Mouse (Mus musculus) MEL (cell line): ENCODE data around the gene Ate1. TPM values are rescaled to one million over a fixed set of nuclear protein-coding genes. Genes with fewer than 3 reads are reported as not detected.
A peak's percentile ranks its signal among the peaks of the same experiment; 100 is the strongest.

ENCODE experiments used
- DNase-seq: peaks from one replicate; pipeline ENCODE4 v3.0.0; 2011; ENCODE audit warnings: low read depth, low spot score
- H3K27ac ChIP-seq: 2 replicates; pipeline ENCODE4 v1.5.1; 2012; ENCODE audit warnings: low read depth, mild to moderate bottlenecking, control low read depth, low read length, moderate library complexity; ENCODE audit not compliant: control insufficient read depth
- H3K27me3 ChIP-seq, 2 experiments: fragments of 150-350 bp in 1 of 2; sonication (generic) in 1 of 2; 2 replicates each; pipeline ENCODE4 v1.6.1; 2012; ENCODE audit warnings: low read length in 2 of 2, mild to moderate bottlenecking in 2 of 2, improper control_type of control experiment in 1 of 2, moderate library complexity in 1 of 2; ENCODE audit not compliant: insufficient read depth in 2 of 2, control insufficient read depth in 1 of 2
- H3K36me3 ChIP-seq, 2 experiments: 2 replicates each; pipeline ENCODE4 v1.6.1; 2012 to 2014; ENCODE audit warnings: low read length in 2 of 2, improper control_type of control experiment in 1 of 2, inconsistent platforms in 1 of 2, mild to moderate bottlenecking in 1 of 2; ENCODE audit not compliant: insufficient read depth in 2 of 2, control insufficient read depth in 1 of 2
- H3K4me1 ChIP-seq, 2 experiments: fragments of 150-350 bp in 1 of 2; sonication (generic) in 1 of 2; 2 replicates each; pipeline ENCODE4 v1.6.1; 2012; ENCODE audit warnings: low read length in 2 of 2, improper control_type of control experiment in 1 of 2, mild to moderate bottlenecking in 1 of 2; ENCODE audit not compliant: insufficient read depth in 2 of 2, control insufficient read depth in 1 of 2
- H3K4me3 ChIP-seq, 2 experiments: fragments of 150-350 bp in 1 of 2; sonication (generic) in 1 of 2; 2 replicates each; pipeline ENCODE4 v1.5.1; 2012; ENCODE audit warnings: low read depth in 2 of 2, low read length in 2 of 2, mild to moderate bottlenecking in 2 of 2, moderate library complexity in 2 of 2, control low read depth in 1 of 2, improper control_type of control experiment in 1 of 2; ENCODE audit not compliant: control insufficient read depth in 1 of 2, insufficient read depth in 1 of 2
- H3K79me2 ChIP-seq: 2 replicates; pipeline ENCODE4 v1.6.1; 2012; ENCODE audit warnings: mild to moderate bottlenecking, low read length, moderate library complexity; ENCODE audit not compliant: control insufficient read depth, poor library complexity, insufficient read depth
- H3K9ac ChIP-seq: 2 replicates; pipeline ENCODE4 v1.6.1; 2012; ENCODE audit warnings: low read depth, mild to moderate bottlenecking, control low read depth, low read length, moderate library complexity; ENCODE audit not compliant: control insufficient read depth, poor library complexity, severe bottlenecking
- H3K9me3 ChIP-seq: fragments of 150-350 bp; sonication (generic); replicated peaks from 2 replicates; pipeline ENCODE4 v1.6.1; 2012; ENCODE audit warnings: mild to moderate bottlenecking, low read length, improper control_type of control experiment, moderate library complexity; ENCODE audit not compliant: insufficient read depth
- CHD1 ChIP-seq: IDR thresholded peaks from 2 replicates; pipeline ENCODE4 v1.6.1; 2012; ENCODE audit warnings: low read depth, mild to moderate bottlenecking, inconsistent platforms, low read length, improper control_type of control experiment
- CHD2 ChIP-seq: IDR thresholded peaks from 2 replicates; pipeline ENCODE4 v1.6.1; 2011; ENCODE audit warnings: low read length, improper control_type of control experiment
- CTCF ChIP-seq, 3 experiments: IDR thresholded peaks in 2 of 3; conservative IDR thresholded peaks in 1 of 3; 2 replicates each; pipeline ENCODE4 v1.5.1; 2011 to 2012; ENCODE audit warnings: low read length in 3 of 3, low read depth in 2 of 3, mild to moderate bottlenecking in 2 of 3, improper control_type of control experiment in 1 of 3, inconsistent platforms in 1 of 3, mixed read lengths in 1 of 3, moderate library complexity in 1 of 3; ENCODE audit not compliant: control insufficient read depth in 1 of 3, insufficient read depth in 1 of 3, poor library complexity in 1 of 3, severe bottlenecking in 1 of 3
- E2F4 ChIP-seq: IDR thresholded peaks from 2 replicates; pipeline ENCODE4 v1.6.1; 2011; ENCODE audit warnings: low read depth, low read length, improper control_type of control experiment, borderline replicate concordance
- ELF1 ChIP-seq: IDR thresholded peaks from 2 replicates; pipeline ENCODE4 v1.6.1; 2014; ENCODE audit warnings: low read depth, mild to moderate bottlenecking, inconsistent platforms, low read length, improper control_type of control experiment, moderate library complexity
- EP300 ChIP-seq, 2 experiments: IDR thresholded peaks; 2 replicates each; pipeline ENCODE4 v1.6.1; 2011; ENCODE audit warnings: improper control_type of control experiment in 2 of 2, low read length in 2 of 2, low read depth in 1 of 2, mild to moderate bottlenecking in 1 of 2
- ETS1 ChIP-seq: IDR thresholded peaks from 2 replicates; pipeline ENCODE4 v1.6.1; 2012; ENCODE audit warnings: low read depth, mild to moderate bottlenecking, inconsistent platforms, low read length, improper control_type of control experiment, moderate library complexity
- GABPA ChIP-seq: IDR thresholded peaks from 2 replicates; pipeline ENCODE4 v1.6.1; 2012; ENCODE audit warnings: low read depth, mild to moderate bottlenecking, inconsistent platforms, low read length, improper control_type of control experiment, moderate library complexity
- HCFC1 ChIP-seq: IDR thresholded peaks from 2 replicates; pipeline ENCODE4 v1.6.1; 2012; ENCODE audit warnings: low read depth, mild to moderate bottlenecking, inconsistent platforms, low read length, improper control_type of control experiment, moderate library complexity
- MAFK ChIP-seq: IDR thresholded peaks from 2 replicates; pipeline ENCODE4 v1.6.1; 2011; ENCODE audit warnings: low read depth, mild to moderate bottlenecking, low read length, improper control_type of control experiment, borderline replicate concordance
- MAX ChIP-seq: IDR thresholded peaks from 2 replicates; pipeline ENCODE4 v1.6.1; 2011; ENCODE audit warnings: low read length, improper control_type of control experiment
- MAZ ChIP-seq: IDR thresholded peaks from 2 replicates; pipeline ENCODE4 v1.6.1; 2012; ENCODE audit warnings: low read depth, mild to moderate bottlenecking, inconsistent platforms, low read length, improper control_type of control experiment
- MXI1 ChIP-seq: IDR thresholded peaks from 2 replicates; pipeline ENCODE4 v1.6.1; 2011; ENCODE audit warnings: mild to moderate bottlenecking, low read depth, low read length, improper control_type of control experiment
- MYB ChIP-seq: IDR thresholded peaks from 2 replicates; pipeline ENCODE4 v1.6.1; 2011; ENCODE audit warnings: mild to moderate bottlenecking, low read depth, low read length, improper control_type of control experiment
- NELFE ChIP-seq: IDR thresholded peaks from 2 replicates; pipeline ENCODE4 v1.6.1; 2011; ENCODE audit warnings: low read depth, low read length, improper control_type of control experiment
- NRF1 ChIP-seq: IDR thresholded peaks from 2 replicates; pipeline ENCODE4 v1.6.1; 2014; ENCODE audit warnings: low read depth, mild to moderate bottlenecking, inconsistent platforms, low read length, improper control_type of control experiment, moderate library complexity; ENCODE audit not compliant: poor library complexity, insufficient read depth, severe bottlenecking
- POLR2AphosphoS2 ChIP-seq: IDR thresholded peaks from 2 replicates; pipeline ENCODE4 v1.6.1; 2011; ENCODE audit warnings: low read length, improper control_type of control experiment
- POLR2AphosphoS5 ChIP-seq: IDR thresholded peaks from 2 replicates; pipeline ENCODE4 v1.6.1; 2012; ENCODE audit warnings: low read depth, borderline replicate concordance, mild to moderate bottlenecking, inconsistent platforms, low read length, moderate library complexity, mixed read lengths
- RAD21 ChIP-seq: IDR thresholded peaks from 2 replicates; pipeline ENCODE4 v1.6.1; 2011; ENCODE audit warnings: mild to moderate bottlenecking, low read depth, low read length, improper control_type of control experiment
- RCOR1 ChIP-seq: IDR thresholded peaks from 2 replicates; pipeline ENCODE4 v1.6.1; 2012; ENCODE audit warnings: low read depth, mild to moderate bottlenecking, inconsistent platforms, low read length, improper control_type of control experiment
- SIN3A ChIP-seq: IDR thresholded peaks from 2 replicates; pipeline ENCODE4 v1.6.1; 2012; ENCODE audit warnings: low read length, improper control_type of control experiment, inconsistent platforms
- TAL1 ChIP-seq: IDR thresholded peaks from 2 replicates; pipeline ENCODE4 v1.6.1; 2012; ENCODE audit warnings: mild to moderate bottlenecking, inconsistent platforms, low read length, moderate library complexity, mixed read lengths
- TBP ChIP-seq: IDR thresholded peaks from 2 replicates; pipeline ENCODE4 v1.8.0; 2011; ENCODE audit warnings: low read depth, low read length, improper control_type of control experiment
- TCF12 ChIP-seq: IDR thresholded peaks from 2 replicates; pipeline ENCODE4 v1.6.1; 2014; ENCODE audit warnings: low read depth, mild to moderate bottlenecking, inconsistent platforms, low read length, improper control_type of control experiment, moderate library complexity
- UBTF ChIP-seq: IDR thresholded peaks from 2 replicates; pipeline ENCODE4 v1.6.1; 2012; ENCODE audit warnings: low read depth, mild to moderate bottlenecking, inconsistent platforms, low read length, improper control_type of control experiment, moderate library complexity, borderline replicate concordance; ENCODE audit not compliant: insufficient read depth
- USF1 ChIP-seq: IDR thresholded peaks from 2 replicates; pipeline ENCODE4 v1.6.1; 2014; ENCODE audit warnings: low read depth, mild to moderate bottlenecking, inconsistent platforms, low read length, improper control_type of control experiment, moderate library complexity
- USF2 ChIP-seq, 2 experiments: IDR thresholded peaks; 2 replicates each; pipeline ENCODE4 v1.6.1; 2011 to 2012; ENCODE audit warnings: improper control_type of control experiment in 2 of 2, low read length in 2 of 2, borderline replicate concordance in 1 of 2, inconsistent platforms in 1 of 2, low read depth in 1 of 2, mild to moderate bottlenecking in 1 of 2; ENCODE audit not compliant: insufficient read depth in 1 of 2
- ZKSCAN1 ChIP-seq: IDR thresholded peaks from 2 replicates; pipeline ENCODE4 v1.6.1; 2012; ENCODE audit warnings: low read depth, mild to moderate bottlenecking, inconsistent platforms, low read length, improper control_type of control experiment, moderate library complexity
- ZMIZ1 ChIP-seq: IDR thresholded peaks from 2 replicates; pipeline ENCODE4 v1.6.1; 2012; ENCODE audit warnings: low read depth, mild to moderate bottlenecking, inconsistent platforms, low read length, improper control_type of control experiment, moderate library complexity
- polyA plus RNA-seq, 2 experiments: library from polyadenylated mRNA; stranded (reverse) in 1 of 2; unstranded in 1 of 2; fragments of >175 nt in 1 of 2; fragments of >200 nt in 1 of 2; gene quantifications; 2 replicates each; pipeline versions ENCODE4 v1.2.1 to v1.2.4; 2012; ENCODE audit warnings: low replicate concordance in 2 of 2, low read depth in 1 of 2; ENCODE audit not compliant: insufficient read length in 2 of 2, insufficient read depth in 1 of 2, missing spikeins in 1 of 2
- total RNA-seq: library from RNA; depleted of rRNA; stranded (reverse); fragments of 300-350 nt; gene quantifications from 2 replicates; pipeline ENCODE4 v1.2.3, GENCODE M21; 2012

Gene Ate1
- total and polyA plus RNA-seq, 3 experiments = 21.9 to 28.6 TPM; not detected in 1

DNA sequence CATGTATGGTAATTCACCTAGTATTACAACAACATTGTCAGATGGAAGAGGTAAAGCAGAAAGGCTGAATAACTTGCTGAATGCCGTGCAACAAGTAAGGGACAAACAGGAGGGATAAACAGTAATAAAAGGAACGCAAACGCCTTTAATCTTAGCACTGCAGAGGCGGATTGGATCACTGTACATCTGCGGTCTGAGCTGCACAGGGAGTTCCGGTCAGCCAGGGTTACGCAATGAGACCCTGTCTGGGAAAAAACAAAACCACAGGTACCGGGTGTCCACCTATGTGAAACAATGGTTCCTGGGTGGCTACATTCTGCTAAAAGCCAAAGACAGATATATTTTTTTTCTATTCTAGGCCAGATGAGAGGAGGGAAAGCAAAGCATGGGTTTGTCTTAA is 3.3 kb upstream of the Ate1 start:
- H3K4me1 ChIP-seq = peaks cover 2 to 5% of the 10 kb centered on the region in 2 experiments
- H3K27me3 ChIP-seq = no peaks in the 10 kb centered on the region
- peaks cover 0 to 15% of the 10 kb centered on the region in 2 experiments; a peak in 2 of 4 replicates for H3K36me3 ChIP-seq
- H3K4me3 ChIP-seq = no peak overlapping the region
- DNase-seq = no peak
- H3K9ac ChIP-seq = no peak overlapping the region
- no peaks in the 10 kb centered on the region for H3K9me3 ChIP-seq
- TF ChIP-seq CHD1 (no peak), MAFK (no peak), NRF1 (no peak), MXI1 (no peak), NELFE (no peak), MYB (no peak), POLR2AphosphoS5 (no peak), TCF12 (no peak), MAX (no peak), MAZ (no peak), SIN3A (no peak), ZMIZ1 (no peak), ELF1 (no peak), USF1 (no peak), EP300 (IDR thresholded peaks at IDR 0.05; ENCODE audit: low read depth in 1 of 2, low read length in 2 of 2) (no peak)
- H3K79me2 ChIP-seq = peaks cover 13% of the 10 kb centered on the region
- H3K27ac ChIP-seq = no peak overlapping the region

DNA sequence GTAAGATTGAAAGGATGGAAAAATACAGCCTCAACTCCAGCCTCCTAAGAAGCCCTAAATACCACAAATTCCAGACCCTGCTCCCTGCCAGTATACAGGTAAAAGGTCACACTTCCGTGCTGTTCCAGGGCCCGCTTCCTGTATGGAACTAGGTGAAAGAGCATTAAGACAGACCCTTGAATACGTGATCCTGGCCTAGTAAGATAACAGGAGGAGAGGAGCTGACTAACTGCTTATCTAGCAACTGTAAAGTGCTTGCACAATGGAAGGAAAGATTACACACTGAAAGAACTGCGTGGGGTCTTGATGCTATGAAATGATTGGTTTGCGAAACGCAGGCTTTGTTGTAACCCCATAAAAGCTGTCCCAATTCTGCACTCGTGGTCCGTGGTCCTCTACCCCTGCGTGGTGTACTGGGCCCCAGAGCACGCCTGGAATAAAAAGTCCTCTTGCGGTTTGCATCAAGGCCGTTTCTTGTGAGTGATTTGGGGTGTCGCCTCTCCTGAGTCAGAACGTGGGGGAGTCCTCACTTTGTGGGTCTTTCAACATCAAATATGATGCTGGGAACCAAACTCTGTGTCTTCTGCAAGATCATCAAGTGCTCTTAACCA is 748 bp upstream of the Ate1 start:
- no peaks in the 10 kb centered on the region for H3K27me3 ChIP-seq
- H3K27ac ChIP-seq = peak overlapping the region; percentile 94
- H3K79me2 ChIP-seq = peaks cover 32% of the 10 kb centered on the region
- peaks cover 0 to 37% of the 10 kb centered on the region in 2 experiments; a peak in 2 of 4 replicates for H3K36me3 ChIP-seq
- peak; percentile 84 for DNase-seq
- H3K9me3 ChIP-seq = no peaks in the 10 kb centered on the region
- H3K4me1 ChIP-seq = peaks cover 11 to 14% of the 10 kb centered on the region in 2 experiments
- H3K4me3 ChIP-seq = no peak overlapping the region; a peak in 1 of 4 replicates
- peak overlapping the region; percentile 94; the same call in 1 of the 2 replicates for H3K9ac ChIP-seq
- TF ChIP-seq EP300 (IDR thresholded peaks at IDR 0.05; ENCODE audit: low read depth in 1 of 2, low read length in 2 of 2) = peak; percentile 94
- no peak for TF ChIP-seq CHD2
- TF ChIP-seq UBTF = no peak
- TF ChIP-seq MAFK = no peak; the same call in 1 of the 2 replicates
- peak; percentile 93 for TF ChIP-seq TCF12
- TF ChIP-seq RAD21 = no peak
- 0 out of 2 replicates have a peak, but pooled peaks have one; percentile 7 for TF ChIP-seq MAZ
- no peak for TF ChIP-seq USF1
- TF ChIP-seq TBP = no peak; the same call in 1 of the 2 replicates
- no peak for TF ChIP-seq POLR2AphosphoS2
- TF ChIP-seq E2F4 = no peak
- peak; percentile 78 for TF ChIP-seq ETS1
- peak; percentile 61 for TF ChIP-seq MYB
- TF ChIP-seq POLR2AphosphoS5 = no peak
- TF ChIP-seq ZKSCAN1 = no peak
- TF ChIP-seq HCFC1 = no peak; the same call in 1 of the 2 replicates
- TF ChIP-seq ZMIZ1 = no peak
- TF ChIP-seq TAL1 = peak; percentile 89
- peak; percentile 58; the same call in 1 of the 2 replicates for TF ChIP-seq RCOR1
- no peak for TF ChIP-seq CTCF (IDR thresholded peaks at IDR 0.05 in 2 of 3, conservative IDR thresholded peaks at IDR 0.05 in 1 of 3; ENCODE audit: control insufficient read depth in 1 of 3, insufficient read depth in 1 of 3, low read depth in 2 of 3, low read length in 3 of 3, poor library complexity in 1 of 3, severe bottlenecking in 1 of 3)
- no peak for TF ChIP-seq GABPA
- TF ChIP-seq USF2 (IDR thresholded peaks at IDR 0.05; ENCODE audit: borderline replicate concordance in 1 of 2, insufficient read depth in 1 of 2, low read depth in 1 of 2, low read length in 2 of 2) = no peak
- TF ChIP-seq MAX = no peak
- TF ChIP-seq ELF1 = peak; percentile 36; the same call in 1 of the 2 replicates
